Mouse (Mus musculus) hindbrain, embryonic 12.5 days (tissue): ENCODE data around the gene Klf6. TPM values are rescaled to one million over a fixed set of nuclear protein-coding genes. Genes with fewer than 3 reads are reported as not detected.

ENCODE experiments used
- ATAC-seq: fragments of 200-750 bp; cut with Nextera tagmentation; 2 replicates; pipeline ENCODE4 v1.8.0; 2017; ENCODE audit warnings: moderate TSS enrichment; ENCODE audit not compliant: low FRiP score
- H3K27ac ChIP-seq: fragments of 300-500 bp; sonication (generic); 2 replicates; pipeline ENCODE4 v1.5.1; 2016; ENCODE audit warnings: mild to moderate bottlenecking
- H3K27me3 ChIP-seq: fragments of 300-500 bp; sonication (generic); 2 replicates; pipeline ENCODE4 v1.6.1; 2016; ENCODE audit warnings: mild to moderate bottlenecking
- H3K36me3 ChIP-seq: fragments of 300-500 bp; sonication (generic); 2 replicates; pipeline ENCODE4 v1.6.1; 2016; ENCODE audit warnings: mild to moderate bottlenecking
- H3K4me1 ChIP-seq: fragments of 300-500 bp; sonication (generic); 2 replicates; pipeline ENCODE4 v1.6.1; 2016
- H3K4me2 ChIP-seq: fragments of 300-500 bp; sonication (generic); replicated peaks from 2 replicates; pipeline ENCODE4 v1.6.1; 2016; ENCODE audit warnings: mild to moderate bottlenecking
- H3K4me3 ChIP-seq: fragments of 300-500 bp; sonication (generic); 2 replicates; pipeline ENCODE4 v1.5.1; 2016; ENCODE audit warnings: mild to moderate bottlenecking
- H3K9ac ChIP-seq: fragments of 300-500 bp; sonication (generic); 2 replicates; pipeline ENCODE4 v1.6.1; 2016; ENCODE audit warnings: mild to moderate bottlenecking, moderate library complexity
- H3K9me3 ChIP-seq: fragments of 300-500 bp; sonication (generic); replicated peaks from 2 replicates; pipeline ENCODE4 v1.6.1; 2016; ENCODE audit warnings: mild to moderate bottlenecking
- WGBS: fragments of 180-500 bp; shearing (Covaris S2); methylation state at CpG from one replicate; pipeline ENCODE4 v1.1.7; 2016; 5-methylcytosine and 5-hydroxymethylcytosine counted together
- polyA plus RNA-seq: library from polyadenylated mRNA; unstranded; fragments of >200 nt; fragmentation: Nextera tagmentation; extraction: Ambion mirVana; gene quantifications from 2 replicates; pipeline ENCODE4 v1.2.1, GENCODE M21; 2016

The Klf6 gene
- 92.0 and 94.7 TPM in 2 replicates for polyA plus RNA-seq

DNA sequence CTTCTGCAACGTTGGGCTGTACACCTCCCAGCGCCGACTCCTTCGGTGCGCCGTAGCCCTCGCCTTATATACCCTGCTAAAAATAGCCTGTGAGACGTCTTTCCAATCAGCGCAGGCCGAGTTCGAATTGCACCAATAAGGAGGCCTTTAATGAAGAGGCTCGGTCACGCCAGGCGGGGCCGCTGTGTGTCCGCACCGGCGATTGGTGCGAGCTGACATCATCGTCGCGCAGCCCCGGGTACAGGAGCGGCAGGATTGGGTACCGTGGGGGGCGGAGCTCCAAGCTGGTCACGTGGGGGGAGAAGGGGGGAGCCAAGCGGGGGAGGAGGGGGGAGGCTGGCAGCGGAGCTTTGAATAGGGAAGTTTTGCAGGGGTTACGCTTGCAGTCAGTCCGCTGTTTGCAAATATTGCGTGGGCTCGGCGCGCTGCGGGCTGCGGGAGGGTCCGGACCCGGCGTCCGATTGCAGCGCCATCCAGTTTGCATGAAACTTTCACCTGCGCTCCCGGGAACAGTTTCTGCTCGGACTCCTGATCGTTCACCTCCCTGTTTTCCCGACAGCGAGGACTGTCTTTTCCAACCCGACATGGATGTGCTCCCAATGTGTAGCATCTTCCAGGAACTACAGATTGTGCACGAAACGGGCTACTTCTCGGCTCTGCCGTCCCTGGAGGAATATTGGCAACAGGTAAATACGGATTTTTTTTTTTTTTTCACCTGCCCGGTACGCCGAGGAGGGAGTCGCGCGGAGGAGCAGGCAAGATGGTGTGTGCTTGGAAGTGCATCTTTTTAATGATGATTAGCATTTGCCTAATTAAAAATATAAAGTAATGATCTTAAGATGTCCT is at the start of gene Klf6:
TSS of gene Klf6 (plus strand) at position 326 of the 846 bp plus-strand sequence.
- Histone ChIP-seq H3K27ac (peak within 1 kb of the TSS; percentile 100), H3K9me3 (no peaks in the 10 kb centered on the region), H3K9ac (peak within 1 kb of the TSS; percentile 86), H3K4me3 (peak within 1 kb of the TSS; percentile 61), H3K4me1 (peaks cover 16% of the 10 kb centered on the region), H3K36me3 (peaks cover 15% of the 10 kb centered on the region), H3K27me3 (no peaks in the 10 kb centered on the region), H3K4me2 (peak within 1 kb of the TSS; percentile 62)
- ATAC-seq, result peak; percentile 99
- WGBS, result under 1% methylated on average over 58 of the region's 60 CpGs

DNA sequence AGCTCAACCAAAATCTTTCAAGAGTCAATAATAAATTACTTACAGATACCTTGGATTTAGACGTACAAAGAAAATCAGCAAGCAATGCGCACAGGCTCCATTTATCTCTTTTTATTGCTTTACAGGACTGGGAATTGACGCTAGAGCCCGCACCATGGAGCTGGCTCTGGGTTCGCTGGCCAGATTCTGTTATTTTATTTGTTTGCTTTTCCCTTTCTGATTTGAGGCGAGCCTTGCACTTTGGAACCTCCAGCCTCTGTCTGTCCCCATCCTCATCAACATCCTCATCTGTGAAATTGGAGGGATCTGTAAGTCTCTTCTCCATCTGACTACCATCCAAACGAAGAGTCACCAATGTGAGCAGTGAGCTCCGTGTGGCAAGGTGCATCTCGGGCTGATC is 47.8 kb upstream of the Klf6 start:
- H3K4me1 ChIP-seq, result no peaks in the 10 kb centered on the region
- no peak overlapping the region for H3K4me3 ChIP-seq
- no peak overlapping the region for H3K27ac ChIP-seq
- no peaks in the 10 kb centered on the region for H3K36me3 ChIP-seq
- no peak overlapping the region for H3K9ac ChIP-seq
- no peak for ATAC-seq
- no peak overlapping the region for H3K4me2 ChIP-seq
- H3K9me3 ChIP-seq, result no peaks in the 10 kb centered on the region
- H3K27me3 ChIP-seq, result no peaks in the 10 kb centered on the region
- 92% methylated on average over 9 of the region's 9 CpGs for WGBS

DNA sequence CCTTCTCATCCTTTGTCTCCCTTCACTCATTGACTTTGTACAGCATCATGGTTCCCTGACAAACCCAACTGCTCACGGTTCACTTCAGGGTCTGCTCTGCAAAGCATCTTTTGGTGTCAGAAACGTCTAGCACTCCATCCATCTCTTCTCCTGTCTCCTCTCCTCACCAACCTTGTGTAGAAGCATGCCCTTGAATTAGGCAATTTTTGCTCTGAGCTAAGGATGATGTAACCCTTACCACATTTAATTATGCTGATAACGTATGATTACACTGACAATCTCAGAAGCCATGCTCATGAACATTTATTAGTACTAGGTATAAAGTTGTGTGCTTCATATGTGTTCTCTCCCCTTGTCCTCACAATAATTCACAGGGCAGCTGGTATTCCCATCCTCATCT is 44.0 kb upstream of the Klf6 start:
- H3K9ac ChIP-seq, result no peak overlapping the region
- ATAC-seq, result no peak
- 86% methylated on average over 3 of the region's 3 CpGs for WGBS
- H3K4me2 ChIP-seq, result no peak overlapping the region
- no peaks in the 10 kb centered on the region for H3K4me1 ChIP-seq
- H3K9me3 ChIP-seq, result no peaks in the 10 kb centered on the region
- no peaks in the 10 kb centered on the region for H3K36me3 ChIP-seq
- no peak overlapping the region for H3K27ac ChIP-seq
- H3K4me3 ChIP-seq, result no peak overlapping the region
- H3K27me3 ChIP-seq, result no peaks in the 10 kb centered on the region

DNA sequence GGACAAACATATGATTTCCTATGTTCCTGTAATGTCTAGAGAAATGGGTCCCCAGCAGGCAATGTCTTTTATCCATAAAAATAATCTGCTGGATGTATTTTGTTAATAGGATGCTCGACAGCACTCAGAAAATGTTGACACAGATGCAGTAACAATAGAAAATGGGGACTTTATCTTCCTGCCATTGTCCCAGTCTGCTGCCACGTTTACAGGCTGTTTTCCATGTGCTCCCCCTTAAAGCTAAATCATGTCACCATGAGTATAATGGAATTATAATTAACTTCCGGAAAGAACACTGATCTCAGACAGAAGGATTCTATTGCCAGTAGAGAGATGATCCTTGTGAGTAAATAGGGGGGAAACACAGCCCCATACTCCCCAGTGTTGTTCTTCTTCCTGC is 42.1 kb upstream of the Klf6 start:
- H3K9me3 ChIP-seq, result no peaks in the 10 kb centered on the region
- no peak overlapping the region for H3K9ac ChIP-seq
- no peak overlapping the region for H3K4me3 ChIP-seq
- no peaks in the 10 kb centered on the region for H3K4me1 ChIP-seq
- H3K4me2 ChIP-seq, result no peak overlapping the region
- 50% methylated on average over 3 of the region's 3 CpGs for WGBS
- H3K36me3 ChIP-seq, result no peaks in the 10 kb centered on the region
- no peaks in the 10 kb centered on the region for H3K27me3 ChIP-seq
- ATAC-seq, result no peak
- H3K27ac ChIP-seq, result no peak overlapping the region

DNA sequence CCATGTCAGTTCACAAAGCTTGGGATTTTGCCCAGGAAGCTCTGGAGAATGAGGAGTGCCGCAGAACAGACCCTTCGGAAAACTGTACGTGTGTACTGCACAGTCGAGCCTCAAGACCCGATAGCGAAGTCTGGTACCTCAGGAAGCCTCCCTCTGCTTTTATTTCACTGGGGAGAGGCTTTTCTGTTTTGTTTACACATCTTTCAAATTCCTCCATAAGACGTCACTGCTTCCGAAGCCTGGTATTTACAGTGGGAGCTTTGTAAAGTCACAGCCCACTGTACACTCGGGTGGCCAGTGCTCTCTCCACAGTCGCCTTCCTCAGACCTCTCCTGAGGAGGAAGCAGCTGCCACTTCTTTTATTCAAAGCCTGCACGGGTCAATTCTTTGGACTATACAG is 38.7 kb upstream of the Klf6 start:
- 63% methylated on average over 11 of the region's 11 CpGs for WGBS
- no peaks in the 10 kb centered on the region for H3K36me3 ChIP-seq
- H3K27me3 ChIP-seq, result no peaks in the 10 kb centered on the region
- H3K4me3 ChIP-seq, result no peak overlapping the region
- H3K4me1 ChIP-seq, result no peaks in the 10 kb centered on the region
- ATAC-seq, result no peak
- no peak overlapping the region for H3K4me2 ChIP-seq
- no peaks in the 10 kb centered on the region for H3K9me3 ChIP-seq
- H3K9ac ChIP-seq, result no peak overlapping the region
- no peak overlapping the region for H3K27ac ChIP-seq

DNA sequence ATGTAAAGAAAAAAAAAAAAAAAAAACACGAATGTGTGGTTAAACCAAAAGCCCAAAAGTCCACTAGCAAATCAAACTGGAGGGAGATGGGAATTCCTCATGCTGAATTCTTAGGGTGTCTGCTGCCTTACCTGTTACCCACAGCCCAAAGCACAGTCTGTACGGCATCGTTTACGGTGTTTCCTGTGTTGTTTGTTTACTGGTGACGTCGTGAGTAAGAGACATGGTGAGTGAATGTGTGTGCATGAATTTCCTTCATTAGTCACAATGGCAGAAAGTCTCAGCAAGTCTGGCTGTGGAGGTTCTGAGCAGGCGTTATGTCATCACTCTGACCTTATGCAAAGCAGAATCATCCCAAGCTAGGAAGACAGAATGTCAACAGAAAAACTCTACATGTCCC is 38.1 kb upstream of the Klf6 start:
- Histone ChIP-seq H3K9ac (no peak overlapping the region), H3K4me2 (no peak overlapping the region), H3K36me3 (no peaks in the 10 kb centered on the region), H3K4me3 (no peak overlapping the region), H3K4me1 (no peaks in the 10 kb centered on the region), H3K27ac (no peak overlapping the region), H3K27me3 (no peaks in the 10 kb centered on the region), H3K9me3 (no peaks in the 10 kb centered on the region)
- no peak for ATAC-seq
- WGBS, result 83% methylated on average over 7 of the region's 7 CpGs

DNA sequence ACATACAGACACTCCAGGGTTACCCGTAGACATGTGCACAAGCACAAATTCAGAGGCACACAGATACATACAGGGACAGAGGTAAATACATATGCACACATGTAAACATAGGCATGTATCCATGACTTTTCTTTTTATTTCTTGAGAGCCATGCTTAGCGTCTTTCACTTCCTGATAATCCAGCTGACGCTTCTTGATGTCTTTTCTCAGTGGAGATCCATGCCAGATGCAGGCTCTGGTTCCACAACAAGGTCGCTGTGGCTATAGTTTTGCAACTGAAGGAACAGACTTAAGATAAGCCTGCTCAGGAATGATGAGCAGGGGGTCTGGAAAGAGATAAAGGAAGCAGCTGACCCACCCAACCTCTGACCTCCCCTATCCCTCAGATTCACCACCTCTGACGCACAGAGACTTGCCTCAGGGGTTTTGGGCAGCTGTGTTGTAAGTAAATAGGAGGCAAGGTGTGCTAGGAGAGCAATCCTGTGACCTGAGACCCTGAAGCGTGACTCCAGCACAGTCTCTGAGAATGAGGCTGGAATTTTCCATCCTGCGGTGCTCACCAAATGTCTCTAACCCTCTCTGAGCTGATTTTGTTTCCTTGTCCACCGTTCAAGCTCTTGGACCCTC is 37.0 kb upstream of the Klf6 start:
- Histone ChIP-seq H3K4me2 (no peak overlapping the region), H3K27me3 (no peaks in the 10 kb centered on the region), H3K27ac (no peak overlapping the region), H3K36me3 (no peaks in the 10 kb centered on the region), H3K4me1 (no peaks in the 10 kb centered on the region), H3K4me3 (no peak overlapping the region), H3K9me3 (no peaks in the 10 kb centered on the region), H3K9ac (no peak overlapping the region)
- WGBS, result 74% methylated on average over 8 of the region's 8 CpGs
- ATAC-seq, result no peak

DNA sequence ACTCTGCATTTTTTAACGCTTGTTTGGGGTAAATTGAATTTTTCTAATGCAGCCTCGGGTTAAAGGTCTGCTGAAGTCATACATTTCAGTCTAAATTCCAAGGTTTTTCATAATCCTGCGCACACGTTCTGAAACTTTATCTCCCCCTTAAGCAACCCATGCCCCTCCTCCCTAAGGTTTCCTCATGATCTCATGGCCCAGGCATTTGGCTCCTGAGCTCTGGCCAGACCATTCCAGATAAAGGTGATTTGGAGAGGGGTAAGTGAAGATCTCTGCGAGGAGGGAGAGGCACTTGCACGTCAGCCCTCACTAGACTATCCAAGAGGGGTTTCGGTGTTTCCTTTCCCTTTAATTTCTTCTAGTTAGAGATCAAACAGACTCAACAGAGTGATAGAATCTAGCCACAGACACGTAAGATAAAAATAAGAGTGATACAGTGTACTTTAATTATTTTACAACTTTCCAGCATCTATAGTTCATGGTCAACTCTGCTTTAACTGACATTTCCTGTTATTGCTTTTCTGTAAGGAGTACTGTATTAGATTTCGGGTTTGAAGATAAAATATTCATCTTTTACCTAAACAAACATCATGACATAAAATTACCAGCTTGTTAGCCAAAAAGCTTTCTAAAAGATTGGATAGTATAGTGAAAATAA is 35.0 kb upstream of the Klf6 start:
- no peak overlapping the region for H3K27ac ChIP-seq
- H3K4me3 ChIP-seq, result no peak overlapping the region
- 74% methylated on average over 9 of the region's 9 CpGs for WGBS
- H3K9me3 ChIP-seq, result no peaks in the 10 kb centered on the region
- no peaks in the 10 kb centered on the region for H3K4me1 ChIP-seq
- H3K4me2 ChIP-seq, result no peak overlapping the region
- H3K9ac ChIP-seq, result no peak overlapping the region
- H3K36me3 ChIP-seq, result no peaks in the 10 kb centered on the region
- no peaks in the 10 kb centered on the region for H3K27me3 ChIP-seq
- ATAC-seq, result no peak

DNA sequence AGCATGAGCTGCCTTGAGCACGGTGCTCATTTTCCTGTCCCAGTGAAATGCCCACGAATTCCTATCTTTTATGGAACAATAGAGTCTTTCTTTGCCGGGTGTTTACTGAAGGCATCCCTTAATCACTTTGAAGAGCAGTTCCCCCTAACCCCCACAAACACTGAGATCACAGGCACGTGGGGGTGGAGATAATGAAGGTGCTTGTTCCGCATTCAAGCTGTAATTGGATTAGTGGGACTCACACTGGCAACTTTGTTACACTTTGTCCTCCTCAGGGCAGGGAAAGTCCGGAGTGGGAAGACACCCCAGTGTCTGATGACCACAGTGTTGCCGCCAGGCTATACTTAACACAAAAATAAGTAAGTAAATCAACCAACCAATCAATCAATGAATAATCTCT is 29.3 kb upstream of the Klf6 start:
- 11% methylated on average over 7 of the region's 7 CpGs for WGBS
- no peak overlapping the region for H3K4me2 ChIP-seq
- no peak for ATAC-seq
- H3K27me3 ChIP-seq, result no peaks in the 10 kb centered on the region
- no peaks in the 10 kb centered on the region; the same call in 1 of the 2 replicates for H3K4me1 ChIP-seq
- no peak overlapping the region for H3K27ac ChIP-seq
- H3K9ac ChIP-seq, result no peak overlapping the region
- H3K4me3 ChIP-seq, result no peak overlapping the region
- no peaks in the 10 kb centered on the region for H3K9me3 ChIP-seq
- no peaks in the 10 kb centered on the region for H3K36me3 ChIP-seq

DNA sequence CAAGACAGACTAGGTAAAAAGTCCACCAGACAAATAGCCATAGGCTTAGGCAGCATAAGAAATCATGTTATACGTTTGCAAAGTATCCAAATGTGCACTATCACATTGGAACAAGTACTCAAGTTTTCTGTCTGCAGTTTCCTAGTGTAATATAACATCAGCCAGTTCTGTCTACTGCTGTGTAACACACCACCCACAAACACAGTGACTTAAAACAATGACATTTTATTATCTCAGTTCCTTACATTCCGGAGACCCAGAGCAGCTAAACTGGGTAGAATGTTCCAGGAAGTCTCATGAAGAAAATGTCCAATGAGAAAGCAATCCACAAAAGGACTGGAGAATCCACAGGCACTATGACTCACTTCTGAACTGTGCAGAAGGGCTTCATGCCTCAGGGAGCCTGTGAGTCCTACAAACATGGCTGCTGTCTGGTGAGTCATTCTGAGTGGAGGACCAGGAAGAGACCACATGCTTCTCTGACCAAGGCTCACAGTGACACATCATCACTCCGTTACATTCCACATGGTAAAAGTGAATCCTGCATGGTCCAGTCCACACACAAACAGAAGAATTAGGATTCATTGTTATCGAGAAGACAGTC is 24.0 kb upstream of the Klf6 start:
- WGBS, result 91% methylated on average over 4 of the region's 4 CpGs

DNA sequence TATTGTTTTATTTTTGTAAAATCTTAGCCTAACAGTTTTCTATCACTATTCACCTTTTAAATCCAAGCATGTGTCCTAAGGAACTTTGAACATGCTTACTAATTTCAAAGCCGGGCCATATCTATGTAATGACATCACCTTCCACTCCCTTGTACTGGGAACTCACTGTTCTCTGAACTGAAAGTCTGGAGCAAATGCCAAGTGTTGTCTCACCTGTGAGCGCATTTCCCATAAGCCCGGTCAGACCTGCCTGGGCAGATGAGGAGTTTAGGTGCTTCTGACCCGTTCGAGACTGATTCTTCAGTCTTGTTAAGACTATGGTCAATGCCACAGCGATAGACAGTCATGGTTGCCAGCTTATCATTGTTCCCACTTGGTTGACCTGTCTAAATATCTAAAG is 19.9 kb upstream of the Klf6 start:
- H3K9me3 ChIP-seq, result no peaks in the 10 kb centered on the region
- no peak overlapping the region for H3K4me3 ChIP-seq
- 93% methylated on average over 6 of the region's 6 CpGs for WGBS
- no peaks in the 10 kb centered on the region for H3K27me3 ChIP-seq
- ATAC-seq, result no peak
- H3K4me2 ChIP-seq, result no peak overlapping the region
- H3K9ac ChIP-seq, result no peak overlapping the region
- H3K4me1 ChIP-seq, result no peaks in the 10 kb centered on the region
- H3K27ac ChIP-seq, result no peak overlapping the region
- no peaks in the 10 kb centered on the region for H3K36me3 ChIP-seq

More for the DNA sequence above, 24.0 kb upstream of the Klf6 start:
- H3K27ac ChIP-seq, result no peak overlapping the region
- H3K36me3 ChIP-seq, result no peaks in the 10 kb centered on the region
- no peaks in the 10 kb centered on the region for H3K9me3 ChIP-seq
- no peak overlapping the region for H3K4me2 ChIP-seq
- no peaks in the 10 kb centered on the region for H3K27me3 ChIP-seq
- no peak overlapping the region for H3K4me3 ChIP-seq
- H3K9ac ChIP-seq, result no peak overlapping the region
- ATAC-seq, result no peak
- H3K4me1 ChIP-seq, result no peaks in the 10 kb centered on the region

DNA sequence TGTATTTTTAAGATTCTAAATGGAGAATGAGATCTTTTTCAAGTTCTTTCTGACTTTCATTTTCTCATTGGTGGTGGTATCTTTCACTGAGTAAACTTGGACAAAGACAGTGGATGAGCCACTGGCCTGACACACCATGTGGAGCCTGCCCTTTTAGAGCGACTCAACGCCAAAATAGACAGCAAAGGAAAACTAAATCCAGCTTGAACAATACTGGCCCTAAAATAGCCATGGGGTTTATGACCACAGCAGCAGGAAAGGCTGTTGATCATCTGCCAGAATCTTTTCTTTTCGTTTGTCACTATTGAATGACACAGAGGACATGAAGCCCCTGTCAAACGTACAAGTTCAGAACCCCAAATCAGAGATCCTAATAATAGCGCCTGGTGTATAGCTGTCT is 18.4 kb upstream of the Klf6 start:
- Histone ChIP-seq H3K9ac (no peak overlapping the region), H3K9me3 (no peaks in the 10 kb centered on the region), H3K4me3 (no peak overlapping the region), H3K27ac (no peak overlapping the region), H3K4me2 (no peak overlapping the region), H3K4me1 (no peaks in the 10 kb centered on the region), H3K36me3 (no peaks in the 10 kb centered on the region), H3K27me3 (no peaks in the 10 kb centered on the region)
- WGBS, result 71% methylated on average over 5 of the region's 5 CpGs
- ATAC-seq, result no peak
